Mouse (Mus musculus) embryonic facial prominence, embryonic 11.5 days (tissue): ENCODE data around the gene Fam161a. TPM values are rescaled to one million over a fixed set of nuclear protein-coding genes. Genes with fewer than 3 reads are reported as not detected.

Experiments
- polyA plus RNA-seq: library from polyadenylated mRNA; unstranded; fragments of >200 nt; fragmentation: Nextera tagmentation; extraction: Ambion mirVana; gene quantifications from 2 replicates; pipeline ENCODE4 v1.2.1, GENCODE M21; 2014

Gene Fam161a
- polyA plus RNA-seq, 1 experiment from 2014 or later, result 4.1 TPM

Other genes starting within 250 kb of the Fam161a start
- gene B3gnt2, start 146.6 kb upstream of the Fam161a start, polyA plus RNA-seq, result 2.7 and 3.9 TPM in 2 replicates
- gene Zrsr1, start 35.5 kb upstream of the Fam161a start, polyA plus RNA-seq, result 4.8 TPM in 2 replicates
- gene Gm28048, start 25.4 kb upstream of the Fam161a start, polyA plus RNA-seq, result 9.5 and 9.8 TPM in 2 replicates
- gene Commd1, start 25.1 kb upstream of the Fam161a start, polyA plus RNA-seq, result 402 and 452 TPM in 2 replicates
- 458 and 477 TPM in 2 replicates for gene Cct4, start 17.0 kb upstream of the Fam161a start, polyA plus RNA-seq
- gene Xpo1, start 248.5 kb downstream of the Fam161a start, polyA plus RNA-seq, result 181 and 214 TPM in 2 replicates